Mouse (Mus musculus) left cerebral cortex, adult 18-20 months (tissue): ENCODE measurements around the gene Elmo3. TPM values are rescaled to one million over a fixed set of nuclear protein-coding genes. Genes with fewer than 3 reads are reported as not detected.
"Not testable (repeated sequence)": the region's sequence is repeated elsewhere in the genome, so short reads cannot be mapped to it uniquely, and the experiment has no call there.

Experiments used
- DNase-seq, 2 experiments: peaks; one replicate each; pipeline ENCODE4 v3.0.0; 2021 to 2022; ENCODE audit warnings: low spot score in 2 of 2, mixed read lengths in 1 of 2
- total RNA-seq, 2 experiments: library from RNA; stranded (reverse); gene quantifications; 2 replicates each; pipeline ENCODE4 v1.2.3; 2021

Gene Elmo3
- total RNA-seq, 2 experiments from 2014 or later, result 1.4 to 1.8 TPM

- no peak for DNase-seq
These were observed 29.6 kb upstream of the Elmo3 start, which contains the start of gene Nol3 for GRCm38 (mm10) chr8:105275840-105276239. Gene Nol3, plus strand, starts transcription at chr8:105276140.

- DNase-seq, result peak; percentile 64 to 68
These were observed 28.9 kb upstream of the Elmo3 start for GRCm38 (mm10) chr8:105276292-105277120.

DNA sequence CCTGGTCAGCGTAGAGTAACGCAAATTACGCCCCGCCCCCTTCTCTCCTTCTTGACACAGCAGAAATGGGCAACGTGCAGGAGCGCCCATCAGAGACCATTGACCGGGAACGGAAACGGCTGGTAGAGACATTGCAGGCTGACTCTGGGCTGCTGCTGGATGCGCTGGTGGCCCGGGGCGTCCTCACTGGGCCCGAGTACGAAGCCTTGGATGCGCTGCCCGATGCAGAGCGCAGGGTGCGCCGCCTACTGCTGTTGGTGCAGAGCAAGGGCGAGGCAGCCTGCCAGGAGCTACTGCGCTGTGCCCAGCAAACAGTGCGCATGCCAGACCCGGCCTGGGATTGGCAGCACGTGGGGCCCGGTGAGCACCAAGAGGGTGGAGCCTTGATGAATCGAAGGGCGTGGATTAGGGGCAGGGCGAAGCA lies 26.5 kb upstream of the Elmo3 start:
- DNase-seq, result peak; percentile 81 to 88

DNA sequence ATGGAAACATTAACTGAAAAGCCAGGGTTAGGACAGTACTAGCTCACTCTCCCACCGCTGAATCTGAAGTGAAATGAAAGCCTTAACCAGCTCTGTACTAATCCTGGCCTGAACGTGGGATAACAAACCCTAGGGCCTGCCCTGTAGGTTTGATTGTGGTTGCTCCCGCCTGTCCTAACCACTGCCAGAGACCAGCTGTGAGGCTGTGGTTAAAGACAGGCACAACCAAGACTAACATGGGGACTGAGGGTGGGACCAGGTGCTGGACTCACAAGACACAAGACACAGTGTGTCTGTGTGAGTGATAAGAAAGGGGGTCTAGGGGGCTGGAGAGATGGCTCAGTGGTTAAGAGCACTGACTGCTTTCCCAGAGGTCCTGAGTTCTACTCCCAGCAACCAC lies 24.8 kb upstream of the Elmo3 start:
- DNase-seq, result no peak

GRCm38 (mm10) chr8:105281821-105282220 lies 23.6 kb upstream of the Elmo3 start:
- DNase-seq, result no peak

DNA sequence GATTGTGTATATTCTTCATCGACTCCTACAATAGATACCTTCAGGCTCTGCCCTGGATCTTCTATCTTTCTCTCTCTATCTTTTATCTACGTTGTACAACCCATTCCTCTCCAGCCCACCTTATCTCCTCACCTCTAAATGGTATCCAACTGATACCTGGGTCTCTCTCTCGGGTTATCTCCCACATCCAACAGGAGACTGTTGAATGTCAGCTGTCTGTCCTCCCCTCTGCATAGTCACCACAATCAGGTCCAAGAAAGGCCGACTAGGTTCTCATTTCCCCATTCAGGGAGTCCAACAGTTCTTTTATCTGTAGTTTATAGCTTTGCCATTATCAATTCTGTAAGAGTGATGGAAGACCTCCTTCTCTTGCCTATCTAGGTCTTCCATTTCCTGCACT lies 23.2 kb upstream of the Elmo3 start:
- DNase-seq, result no peak

- no peak for DNase-seq
These were observed 22.3 kb upstream of the Elmo3 start for GRCm38 (mm10) chr8:105283074-105283473.

DNA sequence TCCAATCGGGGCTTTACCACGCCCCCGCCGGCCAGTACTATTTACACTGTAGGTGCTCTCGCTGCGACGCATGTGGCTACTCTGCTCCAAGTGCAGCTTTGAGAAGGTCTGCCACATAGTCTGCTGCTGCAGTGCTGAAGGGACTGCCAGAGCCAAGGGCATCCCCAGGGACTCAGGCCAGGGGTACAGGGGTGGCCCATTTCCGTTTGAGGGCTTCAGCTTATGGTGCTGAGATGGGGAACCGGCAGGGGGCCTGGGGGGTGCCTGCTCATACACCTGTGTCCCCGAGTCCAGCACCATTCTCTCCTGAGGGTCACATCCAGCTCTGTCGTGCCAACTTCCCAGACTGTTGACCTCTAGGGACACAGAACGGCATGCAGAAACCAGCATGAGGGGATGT lies 19.9 kb upstream of the Elmo3 start:
- DNase-seq, result no peak

DNA sequence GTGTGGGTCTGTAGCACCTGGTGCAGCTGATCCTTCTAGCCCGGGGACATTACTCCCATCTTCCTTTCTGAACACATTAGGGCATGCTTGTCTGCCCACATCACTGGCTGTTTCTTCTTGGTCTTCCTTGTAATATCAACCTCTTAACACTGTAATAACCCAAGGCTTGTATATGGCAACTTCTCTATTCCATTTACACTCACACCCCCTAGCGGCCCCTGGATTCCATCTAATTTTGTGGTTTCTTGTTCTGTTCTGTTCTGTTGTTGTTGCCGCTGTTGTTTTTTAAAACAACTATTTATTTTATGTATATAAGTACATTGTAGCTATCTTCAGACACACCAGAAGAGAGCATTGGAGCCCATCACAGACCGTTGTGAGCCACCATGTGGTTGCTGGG lies 18.5 kb upstream of the Elmo3 start:
- DNase-seq, result no peak

DNA sequence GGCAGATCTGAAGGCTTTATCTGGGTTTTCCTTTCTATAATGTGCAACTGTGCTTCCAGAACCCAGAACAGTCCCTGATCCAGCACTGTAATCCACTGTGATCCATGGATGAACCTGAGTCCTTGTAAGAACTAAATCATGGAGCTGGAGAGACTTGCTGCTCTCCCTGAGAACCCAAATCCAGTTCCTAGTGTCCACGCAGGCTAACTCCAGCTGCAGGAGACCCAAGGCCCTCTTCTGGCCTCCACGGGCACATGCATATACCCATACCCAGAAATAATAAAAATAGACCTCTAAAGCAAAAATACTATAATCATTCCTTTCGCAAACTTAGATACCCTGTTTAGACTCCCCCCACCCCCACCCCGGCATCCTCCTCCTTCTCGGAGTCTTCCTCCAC lies 17.2 kb upstream of the Elmo3 start:
- DNase-seq, result no peak

- peak; percentile 93 to 94 for DNase-seq
These were observed 16.3 kb upstream of the Elmo3 start for GRCm38 (mm10) chr8:105288958-105289732.

- DNase-seq, result peak; percentile 40 to 41
These were observed 15.5 kb upstream of the Elmo3 start, which contains the start of gene 4931428F04Rik for GRCm38 (mm10) chr8:105289805-105290460. Gene 4931428F04Rik, minus strand, starts transcription at chr8:105289864.

DNA sequence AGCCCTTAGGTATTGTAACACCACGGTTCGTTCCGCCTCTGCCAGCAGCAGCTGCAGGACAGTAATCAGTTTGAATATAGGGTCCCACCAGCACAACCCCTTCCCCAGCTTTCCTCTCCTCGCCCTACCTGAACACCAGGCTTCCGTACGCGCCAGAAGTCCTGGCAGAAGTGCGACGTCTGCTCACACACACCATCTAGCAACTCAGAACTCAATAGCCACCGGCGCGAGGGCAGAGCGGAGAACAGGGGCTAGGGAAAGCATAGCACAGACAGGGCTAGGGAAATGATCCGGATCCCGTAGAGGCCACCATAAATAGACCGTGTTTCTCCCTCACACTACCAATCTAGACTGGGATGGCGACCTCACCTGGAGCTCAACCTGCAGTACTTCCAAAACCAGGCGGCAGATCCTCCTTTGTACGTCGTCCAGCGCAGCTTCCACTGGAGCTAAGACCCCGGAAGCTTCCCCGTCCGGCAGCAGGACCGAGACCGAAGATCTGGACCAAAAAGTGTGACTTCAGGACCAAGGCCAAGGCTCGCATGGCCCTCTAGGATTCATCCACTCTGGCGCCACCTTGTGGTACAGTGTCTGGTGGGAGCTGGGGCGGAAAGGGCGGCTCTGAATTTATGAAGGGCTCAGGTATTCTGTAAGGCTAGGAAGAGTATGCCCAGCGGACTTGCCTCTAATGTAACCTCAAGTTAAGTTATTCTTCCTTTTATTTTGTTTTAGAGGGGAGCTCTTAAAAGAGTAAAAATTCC lies 14.7 kb upstream of the Elmo3 start:
- peak; percentile 77 to 90 for DNase-seq

- DNase-seq, result not testable (repeated sequence)
These were observed 14.0 kb upstream of the Elmo3 start for GRCm38 (mm10) chr8:105291364-105291763.

GRCm38 (mm10) chr8:105291802-105292201 lies 13.6 kb upstream of the Elmo3 start:
- DNase-seq, result not testable (repeated sequence)

DNA sequence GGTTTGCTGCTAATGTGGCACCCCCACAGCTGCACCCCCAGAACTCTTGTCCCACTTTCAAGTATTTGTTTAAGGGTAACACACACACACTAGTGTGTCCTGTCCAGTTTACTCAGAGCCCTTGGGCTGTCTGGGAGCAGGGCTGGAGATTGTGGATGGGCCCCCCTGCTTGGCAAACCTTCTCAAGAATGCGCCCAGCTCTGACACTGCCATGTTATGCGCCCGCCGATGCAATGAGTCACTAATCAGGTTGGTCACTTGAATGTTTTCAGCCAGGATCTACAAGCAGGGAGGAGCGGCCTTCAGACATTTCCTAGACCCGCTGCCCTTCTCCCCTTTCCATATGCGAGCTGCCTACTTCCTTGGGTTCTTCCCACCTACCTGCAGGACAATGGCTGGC lies 12.9 kb upstream of the Elmo3 start:
- DNase-seq, result no peak

- DNase-seq, result no peak
These were observed 12.0 kb upstream of the Elmo3 start for GRCm38 (mm10) chr8:105293405-105293804.

GRCm38 (mm10) chr8:105294776-105295175 lies 10.6 kb upstream of the Elmo3 start:
- no peak for DNase-seq

DNA sequence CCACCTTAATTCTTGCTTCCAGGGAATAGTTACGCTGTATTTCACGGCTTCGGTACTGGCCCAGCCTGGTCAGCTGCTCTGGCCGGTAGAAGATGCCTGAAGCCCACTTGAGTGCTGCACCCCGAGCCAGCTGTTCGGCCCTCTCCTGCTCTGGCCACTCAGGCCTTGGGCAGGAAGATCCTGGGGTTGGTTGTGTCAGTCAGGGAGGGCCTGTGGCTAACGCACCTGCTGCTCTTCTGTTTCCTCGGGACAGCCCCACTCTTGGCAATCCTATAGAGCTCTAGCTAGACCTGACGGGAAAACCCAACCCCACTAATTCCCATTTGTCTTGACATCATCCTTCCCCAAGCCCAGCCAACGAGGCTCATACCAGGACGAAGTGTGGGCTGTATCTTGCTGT lies 10.1 kb upstream of the Elmo3 start:
- no peak for DNase-seq

GRCm38 (mm10) chr8:105295895-105296573 lies 9.4 kb upstream of the Elmo3 start, which contains the start of gene Exoc3l:
Gene Exoc3l, minus strand, starts transcription at chr8:105296101.
- DNase-seq, result no peak
